In the genomic region with DNA sequence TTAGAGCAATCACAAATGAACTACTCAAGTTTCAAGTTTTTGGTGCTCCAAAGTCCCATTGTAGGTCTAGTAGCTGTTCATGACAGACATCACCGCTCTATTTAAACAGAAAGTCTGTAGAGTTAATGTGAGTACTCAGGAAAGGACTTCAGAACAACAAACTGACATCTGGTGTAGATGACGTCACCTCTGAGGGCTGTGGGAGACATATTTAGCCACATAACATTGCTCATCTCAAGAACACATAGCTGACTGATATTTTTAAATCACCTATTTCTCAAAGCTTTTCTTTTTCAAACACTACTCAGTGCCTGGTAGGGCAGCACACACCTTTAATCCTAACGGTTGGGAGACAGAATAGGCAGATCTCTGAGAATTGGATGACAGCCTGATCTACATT, we compare ENCODE assay signal across 9 mouse cellular contexts.
"Had no signal": no experiment of that assay in that cellular context is flagged by ENCODE, and none has a peak within 500 bp of the region (broad histone marks: within the 10 kb centered on the region; RNA-seq: fewer than 3 reads in every experiment).

No protein-coding gene starts in this region.

- DNase-seq: kidney, adult 18-20 months; kidney, postnatal 10 days; lung, embryonic 14.5 days; lung, postnatal 10 days; lung, postnatal 4 days; midbrain, embryonic 14.5 days; thymus, postnatal 36 days had no signal

- ATAC-seq: intestine, embryonic 15.5 days; liver, embryonic 12.5 days had no signal
